Comparison of ENCODE assay signal across 18 mouse cellular contexts in the genomic region with DNA sequence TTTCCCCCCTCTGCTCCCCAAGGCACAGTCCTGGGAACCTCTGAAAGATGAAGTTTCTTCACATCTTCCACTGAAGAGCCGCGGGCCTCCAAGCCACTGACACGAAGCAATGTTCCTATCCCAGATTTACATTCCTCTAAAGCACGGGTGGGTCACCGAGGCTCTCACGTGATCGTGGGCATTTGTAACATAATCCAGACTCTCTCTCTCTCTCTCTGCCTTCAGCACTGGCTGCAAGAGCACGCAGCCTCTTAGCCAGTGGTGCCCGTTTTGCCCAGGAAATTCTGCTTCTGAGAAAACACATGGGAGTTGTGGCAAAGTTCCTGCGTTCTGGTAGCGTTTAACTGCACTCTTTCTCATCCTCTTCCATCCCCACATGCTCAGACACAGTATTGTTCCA. TPM values are rescaled to one million over a fixed set of nuclear protein-coding genes. Genes with fewer than 3 reads are reported as not detected.
DNase-seq lines count a peak whose midpoint lies in the region; ATAC-seq and TF ChIP-seq lines count a peak whose summit lies in the region.
"Had no signal": no experiment of that assay in that cellular context is flagged by ENCODE, and none has a peak within 500 bp of the region (broad histone marks: within the 10 kb centered on the region; RNA-seq: fewer than 3 reads in every experiment).

No protein-coding gene starts in this region.

- TF ChIP-seq CTCF in heart, adult 2 months (IDR thresholded peaks at IDR 0.05), result no peak
- no peak for TF ChIP-seq CTCF in kidney, postnatal 0 days (IDR thresholded peaks at IDR 0.05; ENCODE audit: low read depth)

- no peak for ATAC-seq in kidney, postnatal 0 days (replicated peaks; ENCODE audit: low FRiP score, low read depth)
- ATAC-seq in embryonic facial prominence, embryonic 12.5 days (ENCODE audit: insufficient number of reproducible peaks, insufficient read depth, low FRiP score, low TSS enrichment), result no peak
- no peak for ATAC-seq in megakaryocyte progenitor cell, adult 5-6 weeks (replicated peaks; ENCODE audit: poor library complexity)
- ATAC-seq: forebrain, embryonic 15.5 days had no signal

- H3K9ac ChIP-seq in heart, adult 2 months (ENCODE audit: low read depth, low read length), result no peak overlapping the region
- H3K9ac ChIP-seq in kidney, postnatal 0 days (ENCODE audit: low read depth, low read length), result no peak overlapping the region
- no peak overlapping the region for H3K9ac ChIP-seq in embryonic facial prominence, embryonic 12.5 days
- H3K9ac ChIP-seq: forebrain, embryonic 15.5 days; hindbrain, embryonic 14.5 days; lung, embryonic 14.5 days had no signal

- no peaks in the 10 kb centered on the region for H3K27me3 ChIP-seq in heart, adult 2 months (ENCODE audit: control insufficient read depth, insufficient read depth, low read length)
- no peaks in the 10 kb centered on the region for H3K27me3 ChIP-seq in kidney, postnatal 0 days (ENCODE audit: insufficient read depth, low read length)
- H3K27me3 ChIP-seq in embryonic facial prominence, embryonic 12.5 days, result no peaks in the 10 kb centered on the region
- H3K27me3 ChIP-seq: forebrain, embryonic 15.5 days; megakaryocyte, embryonic 14.5 days had no signal

- H3K4me1 ChIP-seq in heart, adult 2 months (ENCODE audit: control insufficient read depth, insufficient read depth, low read length), result peaks cover 17% of the 10 kb centered on the region
- no peaks in the 10 kb centered on the region for H3K4me1 ChIP-seq in kidney, postnatal 0 days (replicated peaks; ENCODE audit: insufficient read depth, low read length)
- H3K4me1 ChIP-seq in embryonic facial prominence, embryonic 12.5 days, result peaks cover 6% of the 10 kb centered on the region
- H3K4me1 ChIP-seq: forebrain, embryonic 15.5 days; megakaryocyte, embryonic 14.5 days had no signal

- peak overlapping the region; percentile 13 for H3K4me2 ChIP-seq in kidney, postnatal 0 days (ENCODE audit: low read length)
- peak overlapping the region; percentile 40 for H3K4me2 ChIP-seq in embryonic facial prominence, embryonic 12.5 days (replicated peaks)
- H3K4me2 ChIP-seq: forebrain, embryonic 15.5 days; hindbrain, embryonic 14.5 days; lung, embryonic 14.5 days had no signal

- no peak for DNase-seq in heart, adult 2 months
- DNase-seq in heart, postnatal 10 days, result no peak
- no peak for DNase-seq in kidney, postnatal 0 days (ENCODE audit: low spot score)
- no peak for DNase-seq in kidney, postnatal 10 days
- peak; percentile 14 for DNase-seq in mesoderm, embryonic 11.5 days (ENCODE audit: low read depth, low spot score)
- no peak for DNase-seq in lung, adult 18-20 months
- DNase-seq: cerebellum, adult 18-20 months; gastrocnemius, postnatal 14 days; kidney, adult 9 months; lung, embryonic 14.5 days; right cerebral cortex, postnatal 25 days had no signal

- no peak for TF ChIP-seq EP300 in heart, adult 2 months (IDR thresholded peaks at IDR 0.05; ENCODE audit: insufficient read depth, low read depth, low read length)

- WGBS in heart, adult 2 months, result 39% methylated on average over 11 of the region's 11 CpGs
- 22% methylated on average over 11 of the region's 11 CpGs for WGBS in kidney, postnatal 0 days
- 25% methylated on average over 11 of the region's 11 CpGs for WGBS in embryonic facial prominence, embryonic 12.5 days

- TF ChIP-seq POLR2A in heart, adult 2 months (IDR thresholded peaks at IDR 0.05; ENCODE audit: insufficient read depth, low read depth, low read length), result no peak

- intact Hi-C loops in heart, adult 2 months (cut with DNase I), result no loop called here
- intact Hi-C loops in heart, postnatal 10 days (cut with DNase I), result no loop called here

- no peaks in the 10 kb centered on the region for H3K9me3 ChIP-seq in kidney, postnatal 0 days (replicated peaks; ENCODE audit: low read length)
- no peaks in the 10 kb centered on the region for H3K9me3 ChIP-seq in embryonic facial prominence, embryonic 12.5 days
- H3K9me3 ChIP-seq: forebrain, embryonic 15.5 days; G1E; megakaryocyte, embryonic 14.5 days had no signal

- H3K4me3 ChIP-seq in heart, adult 2 months, result no peak overlapping the region
- H3K4me3 ChIP-seq in kidney, postnatal 0 days (replicated peaks; ENCODE audit: low read depth, low read length), result no peak overlapping the region
- no peak overlapping the region for H3K4me3 ChIP-seq in embryonic facial prominence, embryonic 12.5 days
- H3K4me3 ChIP-seq: forebrain, embryonic 15.5 days; megakaryocyte, embryonic 14.5 days had no signal

- H3K36me3 ChIP-seq in heart, adult 2 months (ENCODE audit: control insufficient read depth, insufficient read depth, low read length), result peaks cover 59% of the 10 kb centered on the region
- H3K36me3 ChIP-seq in kidney, postnatal 0 days (ENCODE audit: insufficient read depth, low read length), result no peaks in the 10 kb centered on the region
- H3K36me3 ChIP-seq in embryonic facial prominence, embryonic 12.5 days, result no peaks in the 10 kb centered on the region
- H3K36me3 ChIP-seq: forebrain, embryonic 15.5 days; G1E had no signal

- peak overlapping the region; percentile 9 for H3K27ac ChIP-seq in heart, adult 2 months
- no peak overlapping the region for H3K27ac ChIP-seq in kidney, postnatal 0 days
- H3K27ac ChIP-seq in embryonic facial prominence, embryonic 12.5 days, result no peak overlapping the region
- H3K27ac ChIP-seq: forebrain, embryonic 15.5 days; hindbrain, embryonic 14.5 days had no signal

- H3K79me2 ChIP-seq in heart, adult 2 months (replicated peaks; ENCODE audit: control insufficient read depth, insufficient read depth, low read length), result peaks cover 3% of the 10 kb centered on the region; the same call in 1 of the 2 replicates

RNA-seq across cellular contexts. Expression of gene Cav1, which starts 21.1 kb away (rescaled TPM):
- 100 to 1,000 TPM; 207 to 212 TPM for total RNA-seq in heart, adult 2 months (2021)
- 483 and 602 TPM in 2 replicates for polyA plus RNA-seq in heart, adult 2 months (2012; rRNA removed)
- total RNA-seq in heart, postnatal 10 days (2021), result 100 to 1,000 TPM; 562 to 563 TPM
- polyA plus RNA-seq in kidney, postnatal 0 days (2015; fragmentation: Nextera tagmentation; extraction: Ambion mirVana), result 69.4 and 75.5 TPM in 2 replicates
- 28.6 and 28.8 TPM in 2 replicates for polyA plus RNA-seq in embryonic facial prominence, embryonic 12.5 days (2016; fragmentation: Nextera tagmentation; extraction: Ambion mirVana)
- not detected in 2 replicates for total RNA-seq in megakaryocyte progenitor cell, adult 5-6 weeks (2015)
- total RNA-seq in megakaryocyte progenitor cell, adult 5-6 weeks (2017), result not detected in 2 replicates
- total RNA-seq: G1E; neutrophil, adult 5-6 weeks had no signal
- polyA plus RNA-seq: G1E had no signal

RNA-seq across cellular contexts. Expression of gene Cav2, which starts 46.2 kb away (rescaled TPM):
- 10 to 100 TPM; 40.7 to 44.8 TPM for total RNA-seq in heart, adult 2 months (2021)
- polyA plus RNA-seq in heart, adult 2 months (2012; rRNA removed), result 54.2 and 69.5 TPM in 2 replicates
- 10 to 100 TPM; 70.9 to 79.4 TPM for total RNA-seq in heart, postnatal 10 days (2021)
- 53.9 and 54.2 TPM in 2 replicates for polyA plus RNA-seq in kidney, postnatal 0 days (2015; fragmentation: Nextera tagmentation; extraction: Ambion mirVana)
- polyA plus RNA-seq in embryonic facial prominence, embryonic 12.5 days (2016; fragmentation: Nextera tagmentation; extraction: Ambion mirVana), result 9.3 TPM in 2 replicates
- 0.74 and 1.1 TPM in 2 replicates for total RNA-seq in megakaryocyte progenitor cell, adult 5-6 weeks (2015)
- 0.37 and 0.78 TPM in 2 replicates for total RNA-seq in megakaryocyte progenitor cell, adult 5-6 weeks (2017)
- polyA plus RNA-seq: G1E had no signal

Comparison
In these comparisons a context has a peak if more than half of its experiments do, and no peak if none do; other contexts are left out.
1. RNA of gene Cav1, which starts 21.1 kb away (total RNA-seq): 562 to 563 TPM in heart, postnatal 10 days and 207 to 212 TPM in heart, adult 2 months; not detected in megakaryocyte progenitor cell, adult 5-6 weeks; every median in the first group is over 100 times any median in the second.
2. RNA of gene Cav2, which starts 46.2 kb away (total RNA-seq): 70.9 to 79.4 TPM in heart, postnatal 10 days and 40.7 to 44.8 TPM in heart, adult 2 months; 0.37 to 1.1 TPM in megakaryocyte progenitor cell, adult 5-6 weeks; every median in the first group is over 10 times any median in the second.